Mouse (Mus musculus) E14TG2a.4 (cell line): ENCODE data around the gene Sipa1l1.

ENCODE experiments used
- CTCF ChIP-seq: conservative IDR thresholded peaks from 2 replicates; pipeline ENCODE4 v1.5.1; 2014; ENCODE audit warnings: low read length
- NANOG ChIP-seq: IDR thresholded peaks from 2 replicates; pipeline ENCODE4 v1.6.1; 2014; ENCODE audit warnings: borderline replicate concordance, low read length, mixed read lengths
- POU5F1 ChIP-seq: IDR thresholded peaks from 2 replicates; pipeline ENCODE4 v1.6.1; 2014; ENCODE audit warnings: low read length, borderline replicate concordance

DNA sequence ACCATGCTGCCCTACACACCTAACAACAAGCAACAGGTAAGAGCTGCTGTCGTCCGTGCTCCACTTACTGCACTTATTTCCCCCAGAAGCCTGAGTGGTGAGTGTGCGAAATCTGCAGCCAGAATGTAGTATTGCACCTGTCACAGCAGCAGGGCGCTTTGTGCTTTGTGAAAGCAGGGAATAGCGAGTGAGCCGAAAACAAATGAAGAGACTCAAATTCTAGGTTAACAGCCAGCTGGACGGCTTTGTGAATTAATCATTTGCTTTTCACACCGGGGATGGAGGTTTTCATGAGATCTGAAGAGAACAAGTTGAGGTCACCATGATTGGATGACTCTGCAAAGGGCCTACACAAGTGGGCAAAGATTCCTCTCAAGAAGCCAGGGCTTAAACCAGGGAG, 215.6 kb downstream of the Sipa1l1 start:
- TF ChIP-seq CTCF (no peak), NANOG (no peak), POU5F1 (no peak)
